Mouse (Mus musculus): ENCODE measurements around the gene Ankzf1.
A peak's percentile ranks its signal among the peaks of the same experiment; 100 is the strongest.

The Ankzf1 gene

DNA sequence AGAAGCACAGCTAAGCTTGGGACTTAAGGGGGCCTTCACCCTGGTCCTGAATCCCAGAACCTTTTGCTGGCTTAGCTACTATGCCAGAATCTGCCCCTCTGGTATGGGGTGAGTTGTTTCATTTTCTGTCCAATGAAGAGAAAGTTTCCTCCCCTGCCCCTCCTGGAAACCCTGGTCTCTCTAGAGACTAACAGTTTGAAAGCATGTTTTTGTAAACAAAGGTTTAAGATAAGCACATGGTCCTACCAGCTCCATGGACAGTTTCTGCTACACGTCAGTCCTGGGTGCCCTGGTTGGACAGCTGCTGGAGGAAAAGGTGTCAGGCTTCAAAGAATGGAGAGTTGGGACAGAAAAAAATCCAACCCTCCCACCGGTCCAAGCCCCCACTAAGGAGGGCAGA is 1.4 kb upstream of the Ankzf1 start:
- DNase-seq (ENCODE audit: low spot score), result no peak

DNA sequence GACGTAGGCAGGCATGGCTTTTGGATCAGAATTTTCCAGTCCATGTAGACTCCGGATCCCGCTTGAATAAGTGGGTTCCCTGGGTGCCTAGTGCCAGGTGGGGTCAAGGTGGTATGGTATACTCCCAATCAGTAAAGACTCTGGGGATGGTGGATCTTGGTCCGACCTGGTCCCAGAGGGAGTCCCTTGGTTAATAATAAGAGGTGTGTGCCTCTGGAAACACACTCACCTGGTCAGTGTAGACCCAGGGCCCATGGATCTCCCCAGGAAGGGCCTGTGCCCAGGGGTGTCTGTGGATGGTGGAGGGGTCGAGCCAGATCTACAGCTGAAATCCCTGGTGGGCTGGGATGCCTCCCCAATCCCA is 711 bp upstream of the Ankzf1 start:
- DNase-seq (ENCODE audit: low spot score), result no peak

DNA sequence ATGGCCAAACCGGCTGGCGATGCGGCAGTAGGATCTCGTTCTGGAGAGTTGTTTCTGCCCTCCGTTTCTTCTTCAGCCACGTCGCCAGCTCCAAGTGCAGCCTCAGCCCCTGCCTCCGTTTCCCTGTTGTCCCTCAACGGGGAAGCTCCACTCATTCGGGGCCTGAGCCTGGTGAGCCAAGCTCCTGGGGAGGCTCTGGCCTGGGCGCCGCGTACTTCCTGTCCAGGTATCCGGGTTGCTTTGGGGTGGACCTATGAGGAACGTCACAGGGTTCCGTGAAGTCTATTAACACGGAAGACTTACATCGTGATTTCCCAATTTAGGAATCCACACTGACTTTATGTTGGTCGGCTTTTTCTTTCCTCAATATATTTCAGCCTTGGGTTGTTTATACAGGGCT is 501 bp downstream of the Ankzf1 start:
- peak; percentile 57 for DNase-seq (ENCODE audit: low spot score)

DNA sequence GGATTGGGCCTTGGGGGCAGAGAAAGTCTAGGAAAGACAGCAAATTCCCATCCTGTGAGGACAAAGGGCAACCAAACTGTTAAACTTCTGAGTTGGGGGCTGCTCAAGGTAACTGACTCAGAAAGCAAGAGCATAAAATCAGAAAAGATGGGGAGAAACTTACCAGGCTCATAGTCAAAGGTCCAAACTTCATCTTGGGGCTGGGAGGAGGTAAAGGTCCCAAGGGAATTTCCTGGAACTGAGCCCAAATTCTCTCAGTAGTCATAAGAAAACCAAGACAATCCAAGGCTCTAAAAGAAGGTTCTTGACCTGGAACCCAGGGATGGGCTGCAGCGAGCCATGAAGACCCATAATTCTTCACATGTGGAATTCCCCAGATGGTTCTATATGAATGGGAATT is 9.3 kb downstream of the Ankzf1 start:
- no peak for DNase-seq (ENCODE audit: low spot score)

DNA sequence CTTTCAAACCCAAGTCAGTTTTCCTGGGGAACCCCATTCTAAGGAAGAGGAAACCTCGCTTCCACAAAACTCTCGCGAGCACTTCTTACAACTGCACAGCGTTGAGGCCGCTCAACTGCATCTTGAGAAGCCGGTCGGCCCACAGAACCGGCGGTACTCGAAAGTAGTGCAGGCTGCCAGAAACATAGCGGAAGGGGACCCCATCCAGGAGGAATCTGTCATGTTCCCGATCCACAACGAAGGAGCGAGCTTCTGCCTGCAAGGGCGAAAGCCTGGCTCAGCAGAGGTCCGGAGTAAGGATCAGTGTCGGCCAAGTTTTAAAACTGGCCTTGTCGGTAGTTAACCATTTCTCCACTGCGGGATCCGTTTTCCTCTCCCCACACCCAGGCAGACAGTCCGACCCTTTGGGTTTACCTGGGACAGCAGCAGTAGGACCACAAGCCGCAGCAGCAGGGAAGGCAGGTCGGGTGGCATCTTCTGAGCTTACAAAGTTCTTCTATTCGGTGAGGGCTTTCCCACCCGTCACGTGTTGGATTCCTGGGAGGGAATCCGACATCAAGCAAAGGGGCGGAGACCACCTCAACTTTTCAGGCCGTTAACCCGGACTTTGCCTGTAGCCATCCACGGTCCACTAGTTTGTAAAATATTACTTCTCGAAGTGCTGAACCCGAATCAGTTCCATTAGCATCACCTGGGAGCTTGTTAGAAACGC is 17.2 kb downstream of the Ankzf1 start:
- DNase-seq (ENCODE audit: low spot score), result peak; percentile 46

DNA sequence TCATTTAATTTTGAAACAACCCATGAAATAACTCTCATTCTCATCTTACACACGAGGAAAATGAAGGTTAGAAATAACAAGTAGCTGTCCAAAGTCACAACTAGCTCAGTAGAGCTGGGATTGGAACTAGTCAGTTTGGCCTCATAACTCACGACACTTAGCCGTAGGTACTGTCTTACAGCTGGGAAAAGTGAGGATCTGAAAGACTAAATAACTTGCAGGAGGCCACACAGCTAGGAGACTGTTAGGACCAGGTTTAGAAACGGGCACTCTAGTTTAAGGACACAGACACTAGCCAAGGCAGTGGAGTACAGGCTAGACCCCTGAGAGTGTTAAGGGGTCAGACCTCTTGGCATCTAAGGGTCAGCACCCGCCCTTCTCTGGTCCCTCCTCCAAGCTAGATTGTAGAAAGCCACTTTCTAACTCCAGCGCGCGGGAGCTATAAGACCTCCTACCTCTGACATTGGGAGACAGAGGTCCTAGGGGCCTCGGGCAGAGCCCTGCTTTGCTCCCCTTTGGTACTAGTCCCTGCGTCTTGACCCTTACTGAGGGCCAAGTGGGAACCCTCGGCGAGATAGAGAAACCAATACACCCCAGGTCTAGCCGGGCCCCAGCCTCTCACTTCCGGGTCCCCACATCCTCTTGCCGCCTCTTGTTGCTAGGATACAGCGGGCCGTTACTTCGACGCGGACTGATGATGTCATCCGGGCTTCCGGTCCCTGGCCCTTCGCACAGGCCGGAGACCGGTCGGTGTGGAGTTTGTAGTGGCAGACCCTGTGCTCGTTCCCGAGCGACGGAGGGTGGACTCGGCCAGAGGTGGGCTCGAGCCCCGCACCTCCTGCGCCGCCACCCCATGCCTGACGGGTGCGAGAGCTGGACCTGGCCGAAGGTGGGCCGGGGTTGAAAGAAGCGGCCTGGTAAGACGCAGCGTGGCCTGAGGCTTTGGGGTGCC is 18.5 kb downstream of the Ankzf1 start, which contains the start of the genes Glb1l and Stk16:
TSS of gene Glb1l (minus strand) at position 678 of the 952 bp plus-strand sequence.
TSS of gene Stk16 (plus strand) at position 703 of the 952 bp plus-strand sequence.
- DNase-seq (ENCODE audit: low spot score), result peak; percentile 97

DNA sequence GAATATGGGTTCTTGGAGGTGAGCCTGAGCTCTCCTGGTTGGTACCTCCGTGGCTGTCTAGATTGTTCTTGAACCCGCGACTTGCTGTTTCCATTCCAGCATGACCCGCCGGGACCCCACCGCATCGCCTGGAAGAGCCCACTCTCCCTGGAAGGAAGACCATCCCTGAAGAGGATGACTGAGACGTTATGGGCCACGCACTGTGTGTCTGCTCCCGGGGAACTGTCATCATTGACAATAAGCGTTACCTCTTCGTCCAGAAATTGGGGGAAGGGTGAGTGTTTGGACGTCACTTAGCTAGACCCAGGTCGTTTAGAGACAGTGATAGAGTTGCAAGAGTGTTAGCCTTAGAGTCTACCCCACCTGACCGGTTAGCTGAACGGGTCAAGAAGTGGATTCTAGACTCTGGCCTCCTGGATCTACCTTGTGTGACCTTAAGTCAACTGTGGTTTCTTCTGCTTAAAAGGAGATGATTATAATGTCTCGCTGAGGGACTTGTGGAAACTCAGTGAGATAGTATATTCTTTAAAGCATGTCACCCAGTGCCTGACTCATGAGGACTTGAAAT is 19.3 kb downstream of the Ankzf1 start:
- DNase-seq (ENCODE audit: low spot score), result no peak

DNA sequence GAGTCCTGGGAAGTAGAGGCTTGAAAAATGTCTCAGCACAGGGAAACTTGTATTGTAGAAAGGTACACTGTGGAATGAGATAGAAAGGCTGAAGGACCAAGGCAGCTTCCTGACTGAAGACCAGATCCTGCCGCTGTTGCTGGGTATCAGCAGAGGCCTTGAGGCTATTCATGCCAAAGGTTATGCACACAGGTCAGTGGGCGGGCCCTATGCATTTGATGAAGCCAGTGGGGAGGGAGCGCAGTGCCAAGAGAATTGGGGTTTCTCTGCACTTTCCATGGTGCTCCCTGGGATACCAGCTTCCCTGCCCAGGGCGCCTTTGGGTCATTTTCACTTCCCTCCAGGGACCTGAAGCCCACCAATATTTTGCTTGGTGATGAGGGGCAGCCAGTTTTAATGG is 20.6 kb downstream of the Ankzf1 start:
- DNase-seq (ENCODE audit: low spot score), result no peak

DNA sequence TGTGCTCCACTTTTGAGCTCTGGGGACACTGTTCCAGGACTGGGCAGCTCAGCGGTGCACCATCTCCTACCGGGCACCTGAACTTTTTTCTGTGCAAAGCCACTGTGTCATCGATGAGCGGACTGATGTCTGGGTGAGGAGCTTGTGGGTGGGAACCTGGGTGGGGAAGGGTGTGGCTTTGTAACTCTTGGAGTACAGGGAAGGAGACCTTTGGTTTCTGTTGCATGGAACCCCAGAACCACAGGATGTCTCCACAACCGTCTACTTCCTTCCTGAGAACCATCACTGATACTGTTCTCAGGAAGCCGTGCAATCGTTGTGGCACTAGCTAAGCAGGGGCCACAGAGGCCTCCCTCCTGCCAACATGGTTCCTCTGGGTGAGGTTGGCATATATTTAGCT is 21.1 kb downstream of the Ankzf1 start:
- DNase-seq (ENCODE audit: low spot score), result peak; percentile 37

DNA sequence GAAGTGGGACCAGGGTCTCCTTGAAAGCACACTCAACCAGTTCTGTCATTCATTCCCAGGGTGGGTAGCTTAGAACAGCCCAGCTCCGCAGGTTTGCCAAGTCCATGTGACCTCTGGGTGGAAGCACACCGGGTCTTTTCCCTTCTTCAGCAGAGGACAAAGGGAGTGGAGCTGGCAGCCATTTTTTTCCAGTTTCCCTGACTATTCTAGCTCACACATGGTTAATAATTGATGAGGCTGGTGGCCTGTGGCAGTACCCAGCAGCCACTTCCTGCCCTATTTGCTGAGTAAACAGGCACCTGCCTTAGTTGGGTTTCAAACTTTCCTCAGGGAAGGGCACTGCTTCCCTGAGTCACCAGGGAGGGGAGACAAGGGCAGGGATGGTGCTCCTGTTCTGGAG is 22.5 kb downstream of the Ankzf1 start:
- DNase-seq (ENCODE audit: low spot score), result no peak

DNA sequence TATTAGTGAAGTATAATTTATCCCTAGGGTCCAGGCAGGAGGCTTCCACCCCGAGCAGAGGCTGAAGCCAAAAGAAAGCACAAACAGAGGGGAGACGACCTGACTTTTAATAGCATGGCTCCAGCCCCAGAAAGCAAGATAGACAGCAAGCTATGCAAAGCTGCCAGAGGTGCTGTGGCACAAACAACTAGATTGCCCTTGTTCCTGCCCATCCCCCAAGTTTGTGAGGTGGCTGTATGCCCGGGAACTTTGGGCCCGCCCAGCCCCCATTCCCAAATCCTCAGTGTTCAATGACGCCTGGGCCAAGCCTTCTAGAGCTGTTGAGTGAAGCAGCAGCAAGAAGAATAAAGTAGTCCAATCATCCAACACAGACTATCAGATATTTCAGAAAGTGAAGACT is 22.9 kb downstream of the Ankzf1 start:
- no peak for DNase-seq (ENCODE audit: low spot score)

DNA sequence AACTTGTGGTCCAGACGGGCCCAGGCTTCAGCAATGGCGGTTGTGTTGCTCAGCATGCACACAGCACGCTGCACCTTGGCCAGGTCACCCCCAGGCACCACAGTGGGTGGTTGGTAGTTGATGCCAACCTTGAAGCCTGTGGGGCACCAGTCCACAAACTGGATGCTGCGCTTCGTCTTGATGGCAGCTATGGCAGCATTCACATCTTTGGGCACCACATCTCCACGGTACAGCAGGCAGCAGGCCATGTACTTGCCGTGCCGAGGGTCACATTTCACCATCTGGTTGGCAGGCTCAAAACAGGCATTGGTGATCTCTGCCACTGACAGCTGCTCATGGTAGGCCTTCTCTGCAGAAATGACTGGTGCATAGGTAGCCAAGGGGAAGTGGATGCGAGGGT is 23.8 kb downstream of the Ankzf1 start:
- no peak for DNase-seq (ENCODE audit: low spot score)

DNA sequence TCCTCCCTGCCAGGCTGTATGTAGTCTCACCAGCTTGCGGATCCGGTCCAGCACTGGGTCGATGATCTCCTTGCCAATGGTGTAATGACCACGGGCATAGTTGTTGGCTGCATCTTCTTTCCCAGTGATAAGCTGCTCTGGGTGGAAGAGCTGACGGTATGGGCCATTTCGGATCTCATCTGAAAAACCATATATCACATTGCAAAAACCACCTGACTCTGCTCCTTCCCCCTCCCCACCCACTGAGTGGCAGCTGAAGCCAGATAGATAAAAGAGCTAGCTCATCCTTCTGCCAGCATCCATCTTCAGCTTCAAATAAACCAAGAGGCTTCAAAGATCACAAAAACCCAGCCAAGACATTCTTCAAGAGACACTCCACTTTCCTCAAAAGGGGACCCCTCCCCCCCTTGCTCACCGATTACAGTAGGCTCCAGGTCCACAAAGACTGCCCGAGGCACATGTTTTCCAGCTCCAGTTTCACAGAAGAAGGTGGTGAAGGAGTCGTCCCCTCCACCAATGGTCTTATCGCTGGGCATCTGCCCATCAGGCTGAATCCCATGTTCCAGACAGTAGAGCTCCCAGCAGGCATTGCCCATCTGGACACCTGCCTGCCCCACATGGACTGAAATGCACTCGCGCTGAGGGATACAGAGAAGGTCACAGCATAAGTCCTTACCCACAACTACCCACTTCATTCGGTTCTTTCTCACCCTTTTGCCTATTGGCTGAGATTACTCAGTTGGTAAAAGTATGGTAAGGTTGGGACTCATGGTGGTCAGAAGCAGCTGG is 25.0 kb downstream of the Ankzf1 start:
- DNase-seq (ENCODE audit: low spot score), result no peak

DNA sequence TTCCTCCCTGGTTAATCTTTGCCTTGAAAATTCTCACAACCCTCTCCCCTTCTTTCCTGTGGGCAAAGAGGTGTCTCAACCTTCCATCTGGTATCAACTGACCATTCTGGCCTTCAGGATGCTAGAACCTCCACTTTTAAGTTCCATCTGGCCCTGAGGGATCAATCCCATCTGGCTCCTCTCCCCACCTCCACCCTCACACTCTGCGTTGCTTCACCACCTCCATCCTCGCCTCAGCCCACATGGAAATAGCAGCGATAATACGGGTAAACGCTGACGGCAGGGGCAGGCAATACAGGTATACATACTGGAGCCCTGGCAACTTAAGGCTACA is 25.9 kb downstream of the Ankzf1 start:
- DNase-seq (ENCODE audit: low spot score), result no peak

DNA sequence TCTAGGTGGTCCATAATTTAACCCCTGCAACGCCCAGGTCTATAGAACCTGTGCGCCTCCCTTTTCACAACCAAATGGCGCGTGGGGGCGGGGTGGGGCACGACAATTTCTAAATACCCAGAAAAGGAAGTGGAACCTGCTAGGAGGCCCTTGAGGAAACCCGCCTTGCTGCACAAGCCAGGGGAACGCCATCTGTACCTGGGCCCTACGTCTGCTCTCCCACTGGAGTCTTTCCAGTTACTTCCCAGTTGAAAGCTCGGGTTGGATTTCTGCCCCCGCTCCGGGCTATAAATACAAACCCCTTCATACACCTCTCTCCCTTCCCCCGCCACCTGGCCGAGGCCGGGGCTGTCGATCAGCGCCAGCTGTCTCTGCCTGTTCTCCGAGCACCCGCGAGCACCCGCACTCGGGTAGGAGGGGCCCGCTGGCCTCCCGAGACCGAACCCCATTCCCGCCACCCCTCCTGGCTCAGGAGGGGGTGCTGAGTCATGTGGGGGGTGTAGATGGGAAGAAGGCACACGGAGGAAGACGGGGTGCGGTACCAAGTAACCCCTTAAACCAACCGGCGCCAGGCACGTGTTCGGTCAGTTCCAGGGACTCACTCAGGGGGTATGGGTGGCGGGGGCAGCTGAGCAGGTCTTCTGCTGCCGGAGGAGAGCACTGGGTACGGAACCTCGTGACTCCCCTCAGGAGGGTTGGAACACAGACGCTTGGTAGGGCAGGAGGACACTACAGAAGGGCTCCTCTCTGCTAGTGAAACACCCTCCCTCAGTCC is 26.5 kb downstream of the Ankzf1 start:
- DNase-seq (ENCODE audit: low spot score), result peak; percentile 48

DNA sequence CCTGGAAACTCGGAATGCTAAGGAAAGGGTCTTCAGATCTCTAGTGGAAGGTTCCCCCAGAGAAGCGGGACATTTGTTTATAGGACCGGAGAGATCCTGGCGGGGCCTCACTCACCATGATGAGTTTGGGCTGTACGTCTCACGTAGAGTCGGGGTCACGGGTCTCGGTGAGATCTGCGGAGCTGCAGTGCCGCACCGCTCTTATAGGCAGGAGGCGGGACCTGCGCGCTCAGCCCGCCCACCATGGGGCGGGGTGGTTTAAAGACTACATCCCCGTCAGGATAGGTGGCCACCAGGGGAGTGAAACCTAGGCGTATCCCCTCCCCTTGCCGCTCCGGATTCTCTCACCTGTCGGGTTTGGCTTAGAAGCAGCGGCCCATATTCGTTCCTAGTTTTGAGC is 27.1 kb downstream of the Ankzf1 start:
- peak; percentile 94 for DNase-seq (ENCODE audit: low spot score)

DNA sequence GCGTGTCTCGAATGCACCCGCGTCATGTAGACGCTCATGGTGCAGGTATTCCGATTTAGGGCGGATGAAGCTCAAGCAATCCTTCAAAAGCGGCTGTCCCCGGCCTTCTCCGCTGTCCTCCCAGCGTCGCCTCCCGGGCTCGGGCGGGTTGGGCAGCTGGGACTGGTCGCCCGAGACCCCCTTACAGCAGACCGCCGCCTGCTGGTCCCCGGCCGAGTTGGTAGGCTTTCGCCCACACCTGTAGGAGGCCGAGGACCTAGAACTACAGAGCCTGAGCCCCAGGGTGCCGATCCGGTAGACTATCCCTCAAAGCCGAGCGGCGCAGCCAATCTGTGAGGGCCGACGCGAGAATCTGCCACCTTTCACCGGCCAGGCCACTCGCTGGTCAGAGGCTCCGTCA is 27.6 kb downstream of the Ankzf1 start, which contains the start of gene Tuba4a:
TSS of gene Tuba4a (minus strand) at position 335 of the 400 bp plus-strand sequence.
- no peak for DNase-seq (ENCODE audit: low spot score)

DNA sequence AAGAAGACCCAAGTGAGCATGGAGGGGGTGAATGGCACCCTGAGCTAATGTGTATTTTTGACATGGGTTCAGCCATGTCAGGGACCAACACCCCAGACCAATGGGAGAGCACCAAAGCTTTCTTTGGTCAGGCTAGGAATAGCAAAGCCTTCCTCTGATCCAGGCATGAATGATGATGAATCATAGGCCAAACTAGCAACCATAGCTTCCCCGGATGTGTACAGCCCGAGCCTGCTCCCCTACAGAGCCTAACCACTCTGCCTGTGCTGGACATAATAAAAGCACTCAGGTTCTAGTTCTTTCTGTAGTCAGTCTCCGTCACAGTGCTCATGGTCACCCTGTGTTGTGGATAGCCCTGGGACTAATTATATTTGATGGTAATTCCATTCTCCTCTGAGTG is 29.6 kb downstream of the Ankzf1 start:
- DNase-seq (ENCODE audit: low spot score), result no peak

DNA sequence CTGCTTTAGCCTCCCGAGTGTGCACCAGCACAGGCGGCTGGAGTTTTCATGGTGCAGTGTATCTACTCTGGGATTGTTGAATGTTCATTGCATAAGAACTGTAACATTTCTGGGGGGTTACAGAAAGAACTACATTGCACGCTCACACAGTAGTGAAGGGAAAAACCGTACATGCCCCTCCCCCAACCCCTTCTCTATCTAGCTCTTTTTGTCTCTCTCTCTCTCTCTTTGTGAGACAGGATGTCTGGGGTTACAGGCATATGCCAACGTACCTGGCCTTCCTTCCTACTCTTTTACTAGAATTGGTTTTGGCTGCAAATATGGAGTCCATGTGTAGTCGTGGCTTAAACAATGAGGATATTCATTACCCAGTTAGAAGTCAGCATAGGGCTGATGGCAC is 31.0 kb downstream of the Ankzf1 start:
- no peak for DNase-seq (ENCODE audit: low spot score)

DNA sequence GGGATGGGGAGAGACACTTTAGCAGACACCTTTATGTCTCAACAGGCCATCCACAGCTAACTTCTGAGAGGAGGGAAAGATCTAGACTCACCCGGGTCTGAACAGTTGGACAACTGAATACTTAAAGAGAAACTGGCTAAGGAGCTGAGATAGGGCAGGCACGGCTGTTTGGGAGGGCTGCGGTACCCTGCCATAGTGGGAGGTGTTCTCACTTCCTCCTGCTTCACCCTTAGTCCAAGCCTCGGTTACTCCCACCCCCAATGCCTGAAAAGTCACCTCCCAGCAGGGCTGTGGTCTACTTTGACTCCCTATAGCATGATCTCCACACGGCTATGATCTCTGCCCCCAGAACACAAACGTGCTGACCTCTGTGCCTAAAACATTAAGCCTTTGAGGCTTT is 31.6 kb downstream of the Ankzf1 start:
- no peak for DNase-seq (ENCODE audit: low spot score)

DNA sequence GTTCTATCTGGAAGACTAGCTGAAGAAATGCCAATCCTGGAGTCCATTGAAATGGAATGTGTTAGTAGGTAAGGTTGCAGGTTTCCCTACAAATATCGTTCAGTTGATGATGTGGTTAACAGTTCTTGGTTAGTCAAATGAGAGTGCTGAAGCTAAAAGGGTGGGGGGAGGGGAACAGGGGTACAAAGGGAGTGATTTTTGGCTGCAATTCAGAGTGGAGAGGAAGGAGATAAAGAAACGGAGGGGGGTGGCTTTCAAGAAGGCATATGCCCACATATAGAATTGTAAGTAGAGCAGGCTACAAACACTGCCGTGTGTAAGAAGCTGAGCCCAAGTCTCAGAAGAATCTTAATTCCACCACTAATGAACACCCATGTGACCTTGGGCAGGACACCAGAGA is 33.5 kb downstream of the Ankzf1 start:
- DNase-seq (ENCODE audit: low spot score), result no peak
